Mouse (Mus musculus) adrenal gland, postnatal 25 days (tissue): ENCODE data around the gene Dlec1. TPM values are rescaled to one million over a fixed set of nuclear protein-coding genes. Genes with fewer than 3 reads are reported as not detected.
A peak's percentile ranks its signal among the peaks of the same experiment; 100 is the strongest.

Source experiments
- DNase-seq: peaks from one replicate; pipeline ENCODE4 v3.0.0; 2021; ENCODE audit warnings: mixed read lengths
- long read RNA-seq: library from polyadenylated mRNA; stranded (forward); transcript quantifications from one replicate; pipeline ENCODE4 v2.0.0, GENCODE M21; 2021
- total RNA-seq: library from RNA; stranded (reverse); gene quantifications from 2 replicates; pipeline ENCODE4 v1.2.3, GENCODE M21; 2021

Dlec1 gene
- 1.1 and 3.0 TPM in 2 replicates for total RNA-seq
- long read RNA-seq, partial matches to known transcripts = 0 of 1 reads
- long read RNA-seq, other reads (novel, unspliced or antisense) = 1 of 1 reads

DNA sequence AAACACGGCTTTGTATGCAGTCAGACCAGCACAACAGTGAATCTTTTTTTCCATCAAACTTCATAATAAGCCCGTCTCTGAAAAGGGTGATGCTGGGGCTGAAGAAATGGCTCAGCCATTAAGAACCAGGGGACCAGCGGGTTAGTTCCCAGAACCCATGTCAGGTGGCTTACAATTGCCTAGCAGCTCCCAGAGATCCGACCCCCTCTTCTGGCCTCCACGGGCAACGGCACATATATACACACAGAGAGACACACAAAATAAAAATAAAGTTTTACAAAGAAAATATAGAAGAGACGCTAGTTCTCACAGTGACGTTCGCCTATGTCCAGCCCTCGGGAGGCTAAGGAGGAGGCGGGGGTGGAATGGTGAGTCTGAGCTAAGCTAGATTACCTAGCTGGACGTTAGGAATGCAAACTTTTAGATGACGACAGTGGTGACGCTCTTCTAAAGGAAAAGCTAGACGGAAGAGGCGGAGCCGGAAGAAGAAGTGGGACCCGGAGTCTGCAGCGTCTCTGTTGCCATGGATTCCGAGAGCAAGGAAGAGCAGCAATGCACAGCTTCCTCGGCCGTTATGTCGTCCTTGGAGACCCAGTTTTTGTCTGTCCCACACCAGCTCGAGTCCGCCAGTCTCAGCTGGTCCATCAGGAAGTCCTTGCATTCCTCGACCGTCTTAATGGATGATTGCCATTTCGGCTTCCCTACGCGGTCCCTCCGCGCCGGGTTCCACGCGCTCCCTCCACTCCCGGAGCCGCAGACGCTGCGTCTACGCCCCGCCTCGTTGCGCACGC lies at the start of gene Dlec1:
TSS of gene Dlec1 (plus strand) at position 487 of the 791 bp plus-strand sequence.
- DNase-seq = peak; percentile 66

DNA sequence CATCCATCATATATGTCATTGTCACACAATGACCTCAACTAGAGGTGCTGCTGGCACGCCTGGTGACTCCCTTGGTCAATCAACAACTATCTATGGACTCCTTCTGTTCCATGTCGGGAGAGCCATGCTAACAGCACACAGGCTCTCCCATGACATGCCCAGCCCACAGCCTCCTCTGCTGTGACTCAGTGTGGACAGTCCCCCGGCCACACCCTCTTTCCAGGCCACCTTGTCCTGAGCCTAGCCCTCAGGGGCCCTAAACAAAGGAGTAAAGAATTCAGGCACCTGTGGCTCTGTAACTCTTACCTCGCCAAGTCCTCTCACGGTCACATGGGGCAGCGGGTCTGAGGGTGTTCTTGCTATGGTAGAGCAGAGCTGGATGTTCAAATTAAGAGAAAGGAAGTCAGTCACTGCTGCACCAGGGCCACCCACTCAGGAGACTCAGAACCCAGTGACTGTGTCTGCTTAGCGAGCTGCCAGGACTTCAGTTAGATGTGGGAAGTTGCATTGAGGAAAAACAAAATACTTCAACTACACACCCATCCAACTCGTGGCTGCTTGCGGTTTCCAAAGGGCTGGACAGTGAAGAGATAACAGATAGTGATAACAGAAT lies 48.2 kb upstream of the Dlec1 start:
- DNase-seq = no peak

DNA sequence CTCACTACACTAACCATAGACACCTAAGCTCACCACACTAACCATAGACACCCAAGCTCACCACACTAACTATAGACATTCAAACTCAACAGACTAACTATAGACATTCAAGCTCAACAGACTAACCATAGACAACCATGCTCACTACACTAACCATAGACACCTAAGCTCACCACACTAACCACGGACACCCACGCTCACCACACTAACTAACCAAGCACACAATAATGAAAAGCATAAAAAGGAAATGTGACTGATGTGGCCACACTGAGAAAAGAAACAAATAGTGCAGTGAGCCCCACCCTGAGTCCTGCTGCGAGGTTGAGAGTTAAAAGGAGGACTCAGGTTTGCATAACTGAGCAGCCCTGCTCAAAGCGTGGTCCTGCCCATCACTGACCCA lies 46.9 kb upstream of the Dlec1 start:
- no peak for DNase-seq

DNA sequence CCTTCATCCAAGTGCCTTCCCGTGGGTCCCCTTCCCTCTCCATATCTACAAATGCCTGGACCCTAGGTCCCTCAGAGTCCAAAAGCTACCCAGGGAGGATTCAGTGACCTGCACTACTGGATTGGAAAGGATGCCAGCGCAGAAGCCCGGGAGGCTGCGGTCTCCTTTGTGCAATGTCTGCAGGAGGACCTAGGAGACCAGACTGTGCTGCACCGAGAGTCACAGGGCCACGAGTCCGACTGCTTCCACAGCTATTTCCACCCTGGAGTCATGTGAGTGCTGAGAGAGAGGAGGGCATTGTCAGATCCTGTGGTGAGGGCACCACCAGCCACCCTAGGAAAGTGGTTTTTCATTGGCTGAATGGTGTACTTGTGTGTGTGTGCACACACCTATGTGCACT lies 44.0 kb upstream of the Dlec1 start:
- no peak for DNase-seq

DNA sequence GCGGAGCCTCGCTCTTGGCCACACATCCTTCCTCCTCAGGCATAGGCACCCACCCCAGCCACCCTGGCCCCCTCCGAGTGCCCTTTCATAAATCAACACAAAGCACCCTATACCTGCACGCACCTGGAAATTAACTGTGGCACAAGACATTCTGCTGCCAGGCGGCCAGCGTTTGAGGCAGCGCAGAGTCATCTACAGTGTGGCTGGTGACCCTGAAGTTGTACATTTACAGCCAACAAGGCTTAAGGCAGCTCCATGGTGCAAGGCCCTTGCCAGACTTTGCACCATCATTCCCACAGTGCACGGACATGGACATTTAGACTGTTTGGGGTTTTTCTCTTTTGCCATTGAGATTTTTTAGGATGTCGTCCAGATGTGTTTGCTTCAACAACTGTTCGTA lies 41.6 kb upstream of the Dlec1 start:
- no peak for DNase-seq

DNA sequence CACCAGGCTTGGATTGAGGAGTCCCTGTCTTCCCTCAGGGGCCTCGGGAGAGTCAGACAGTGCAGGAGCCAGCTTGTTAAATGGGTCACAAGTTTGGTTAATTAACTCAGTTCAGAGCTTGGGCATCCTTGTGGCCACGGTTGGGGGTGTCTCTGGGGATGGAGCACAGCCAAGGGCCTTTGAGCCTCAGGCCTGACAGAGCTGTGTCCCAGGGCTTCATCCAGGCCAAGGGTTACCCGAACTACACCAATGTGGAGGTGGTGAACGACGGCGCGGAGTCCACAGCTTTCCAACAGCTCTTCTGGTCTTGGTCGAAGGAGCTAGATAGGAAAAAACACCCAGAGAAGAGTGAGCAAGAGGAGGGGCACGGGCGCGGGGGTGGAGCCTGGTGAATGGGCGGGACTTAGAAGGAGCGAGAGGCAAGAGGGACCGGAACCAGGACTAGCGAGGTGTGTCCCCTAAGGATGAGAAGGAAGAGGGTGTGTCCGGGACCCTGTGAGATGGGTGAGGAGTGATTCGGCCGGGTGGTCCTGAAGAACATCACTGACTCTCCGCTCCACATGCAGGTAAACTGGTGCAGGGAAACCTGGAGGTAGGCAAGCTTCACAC lies 39.1 kb upstream of the Dlec1 start:
- no peak for DNase-seq

DNA sequence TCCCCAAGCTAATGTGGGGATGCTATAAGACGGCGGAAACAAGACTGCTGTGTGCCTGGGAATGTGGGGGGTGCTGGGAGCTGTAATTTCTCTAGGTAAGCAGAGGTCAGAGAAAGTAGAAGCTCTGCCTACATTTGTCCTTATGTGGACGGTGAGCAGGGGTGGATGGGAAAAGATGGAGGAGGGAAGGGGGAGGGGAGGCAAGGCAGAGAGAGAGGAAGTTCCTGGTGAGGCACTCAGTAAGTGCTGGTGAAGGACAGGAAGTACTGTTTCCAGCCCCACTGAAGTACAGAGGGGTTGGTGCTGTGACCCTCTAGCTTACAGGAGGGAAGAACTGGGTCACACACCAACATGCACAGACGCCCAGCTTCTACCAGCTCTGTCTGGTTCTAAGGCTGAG lies 38.0 kb upstream of the Dlec1 start:
- no peak for DNase-seq

DNA sequence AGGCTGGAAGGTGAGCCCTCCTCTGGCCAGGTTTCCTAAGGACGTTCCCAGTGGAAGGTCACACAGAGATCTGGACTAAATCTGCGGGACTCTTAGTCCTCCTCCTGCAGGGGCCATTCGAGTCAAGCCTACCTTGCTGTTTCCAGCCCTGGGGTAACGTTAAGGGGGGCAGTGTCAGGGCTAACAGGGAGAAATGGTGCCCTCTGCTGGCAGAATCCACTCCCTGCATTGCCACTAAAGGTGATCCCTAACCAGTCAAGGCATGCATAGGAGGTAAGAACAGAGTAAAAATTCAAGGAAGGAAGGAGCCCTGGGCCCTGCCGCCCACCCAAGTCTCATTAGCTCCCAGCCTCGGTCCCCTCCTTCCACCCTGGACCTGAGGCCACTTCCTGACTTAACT lies 34.7 kb upstream of the Dlec1 start:
- peak; percentile 75 for DNase-seq

DNA sequence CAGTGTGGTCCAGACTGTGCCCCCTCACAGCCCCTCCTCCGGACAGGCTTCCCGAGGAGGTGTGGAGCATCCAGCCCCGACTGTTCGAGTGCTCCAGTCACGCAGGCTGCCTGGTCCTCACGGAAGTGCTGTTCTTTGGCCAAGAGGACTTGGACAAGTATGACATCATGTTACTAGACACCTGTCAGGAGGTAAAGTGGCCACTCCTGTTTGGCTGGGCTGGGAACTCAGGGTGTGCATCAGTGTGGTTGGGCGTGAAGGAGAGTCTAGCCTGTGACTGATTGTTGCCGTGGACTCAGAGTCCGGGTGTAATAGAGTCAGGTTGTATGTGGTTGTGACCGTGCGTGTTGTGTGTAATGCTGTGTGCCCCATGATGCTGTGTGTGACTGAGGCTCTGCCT lies 34.0 kb upstream of the Dlec1 start:
- no peak for DNase-seq

DNA sequence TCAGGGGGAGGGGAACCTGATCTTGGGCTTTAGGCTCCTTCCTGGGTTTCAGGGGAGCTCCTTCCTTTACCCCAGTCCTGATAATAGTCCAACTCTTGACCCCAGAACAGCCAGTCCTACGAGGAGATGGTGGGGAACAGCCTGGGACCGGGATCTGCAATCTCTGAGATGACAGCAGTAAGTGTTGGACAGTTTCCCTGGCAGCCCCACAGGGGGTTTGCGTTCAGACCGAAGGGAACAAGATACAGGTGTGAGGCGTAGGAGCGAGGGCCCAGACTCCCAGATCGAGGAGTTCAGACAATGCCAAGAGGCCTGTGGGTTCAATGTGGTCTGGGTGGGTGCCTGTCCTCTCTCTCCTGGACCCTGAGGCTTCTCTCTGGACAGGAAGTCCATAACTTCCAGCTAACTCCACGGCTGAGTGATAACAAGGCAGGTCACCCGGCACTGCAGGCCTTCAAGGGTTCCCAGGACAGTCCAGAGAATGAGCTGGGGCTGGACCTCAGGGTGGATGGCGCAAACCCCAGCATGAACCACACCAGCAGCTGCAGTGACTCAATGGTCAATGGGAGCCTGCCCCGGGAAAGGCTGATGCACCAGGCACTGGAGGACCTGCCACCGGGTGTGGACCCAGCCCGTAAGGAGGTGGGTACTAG lies 32.0 kb upstream of the Dlec1 start:
- no peak for DNase-seq

DNA sequence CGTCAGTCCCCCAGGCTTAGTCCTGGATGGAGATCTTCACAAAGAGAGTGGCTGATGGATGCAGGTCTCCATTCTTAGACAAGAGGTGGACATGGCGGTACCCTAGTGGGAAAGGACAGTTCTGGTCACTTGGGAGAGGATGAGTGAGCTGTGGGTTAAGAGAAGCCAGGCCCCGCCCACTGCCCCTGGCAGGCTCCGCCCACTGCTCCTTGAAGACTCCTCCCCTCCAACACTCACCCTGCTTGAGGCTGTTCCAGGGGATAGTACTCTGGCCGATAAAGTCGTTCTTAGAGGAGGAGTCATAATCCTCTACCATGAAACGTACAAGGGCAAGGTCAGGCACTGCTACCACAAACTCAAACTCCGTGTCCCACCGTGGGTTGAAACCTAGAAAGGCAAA lies 30.5 kb upstream of the Dlec1 start:
- no peak for DNase-seq

DNA sequence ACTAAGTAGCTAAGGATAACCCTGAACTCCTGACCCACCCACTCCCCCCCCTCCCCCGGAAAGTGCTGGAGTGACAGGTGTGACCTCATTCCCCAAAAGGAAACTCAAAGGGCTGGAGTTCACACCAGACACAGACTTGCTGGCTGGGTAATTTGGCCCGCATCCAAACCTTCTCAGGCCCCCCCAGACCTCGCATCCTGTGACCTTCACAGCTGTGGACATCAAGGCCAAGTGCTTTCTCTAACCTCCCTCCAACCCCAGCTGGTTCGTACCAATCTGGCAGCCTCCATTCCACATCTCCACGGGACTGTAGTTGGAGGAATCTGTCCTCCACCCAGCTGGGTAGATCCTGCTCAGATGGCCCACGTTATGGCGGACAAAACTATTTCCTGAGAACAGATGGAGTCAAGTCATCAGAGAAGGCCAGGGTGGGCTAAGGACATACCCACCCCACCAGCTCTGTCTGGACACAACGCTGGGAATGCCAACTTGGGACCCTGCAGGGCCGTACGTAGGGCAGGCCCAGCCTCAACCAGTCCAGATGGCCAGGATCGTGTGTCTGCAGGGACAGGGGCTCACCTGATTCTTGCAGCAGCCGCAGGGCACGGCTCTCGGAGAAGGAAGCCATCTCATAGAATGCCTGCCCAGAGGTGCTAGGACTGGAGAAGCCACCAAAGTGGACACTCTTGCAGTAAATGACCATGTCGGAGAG lies 28.9 kb upstream of the Dlec1 start:
- DNase-seq = peak; percentile 33

DNA sequence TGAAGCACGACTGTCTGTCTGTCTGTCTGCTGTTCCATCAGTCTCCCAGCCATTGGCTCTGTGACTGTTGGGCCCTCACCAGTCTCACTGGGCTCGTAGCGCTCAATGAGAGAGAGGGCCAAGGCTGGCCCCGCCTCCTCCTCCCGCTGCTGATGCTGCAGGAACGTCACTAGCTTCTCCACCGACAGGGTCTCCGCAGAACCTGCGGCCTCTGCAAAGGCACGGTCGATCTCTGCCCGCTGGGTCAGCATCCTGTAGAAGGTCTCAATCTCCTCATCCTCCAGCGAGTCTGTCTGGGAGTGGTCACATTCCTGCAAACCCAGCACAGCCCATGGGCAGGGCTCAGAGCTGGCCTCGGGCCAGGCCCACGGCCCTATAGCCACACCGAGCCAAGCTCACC lies 26.6 kb upstream of the Dlec1 start:
- DNase-seq = no peak

DNA sequence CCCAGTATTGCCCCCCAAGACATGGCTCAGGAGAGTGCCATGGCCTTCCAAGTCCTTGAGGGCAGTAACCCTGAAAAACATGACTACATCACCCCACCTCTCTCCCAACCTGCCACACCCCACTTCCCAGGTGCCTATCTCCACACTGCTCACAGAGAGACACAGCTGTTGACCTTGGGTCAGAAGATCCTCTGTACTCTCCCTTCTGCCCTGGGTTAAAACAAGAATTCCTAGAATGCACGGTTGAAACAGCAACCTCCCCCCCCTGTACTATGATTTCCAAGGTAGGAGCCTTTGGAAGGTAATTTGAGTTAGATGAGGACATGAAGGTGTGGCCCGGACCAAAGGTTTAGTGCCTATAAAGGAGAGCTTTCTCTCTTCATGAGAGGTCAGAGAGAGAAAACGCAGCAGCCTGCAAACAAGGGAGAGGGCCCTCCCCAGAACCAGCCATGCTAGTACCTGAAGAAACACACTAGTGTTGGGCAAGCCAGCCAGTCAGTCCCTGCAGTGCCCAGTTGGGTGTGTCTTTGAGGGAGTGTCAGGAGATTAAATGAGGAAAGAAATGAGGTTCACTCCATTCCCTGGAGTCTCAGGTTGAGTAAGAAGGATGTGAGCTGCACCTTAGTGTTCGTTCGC lies 22.1 kb upstream of the Dlec1 start:
- no peak for DNase-seq

DNA sequence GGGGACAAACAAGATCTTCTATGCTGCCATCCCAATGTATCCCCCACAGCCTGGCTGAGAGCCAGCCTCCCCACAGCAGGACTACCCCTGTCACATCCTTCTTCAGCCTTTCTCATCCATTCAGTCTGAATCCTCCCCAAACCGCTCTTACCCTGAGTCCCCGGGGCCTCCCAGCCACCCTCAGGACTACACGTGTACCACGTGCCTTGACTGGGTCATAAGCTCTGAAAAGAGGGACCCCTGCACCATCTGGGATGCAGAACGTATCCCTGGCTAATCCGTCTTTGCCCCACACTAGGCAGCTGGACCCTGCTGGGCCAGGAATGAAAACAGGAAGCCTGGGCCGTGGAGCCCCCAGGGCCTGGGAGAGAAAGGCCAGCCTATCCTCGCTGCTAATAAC lies 20.2 kb upstream of the Dlec1 start:
- no peak for DNase-seq

DNA sequence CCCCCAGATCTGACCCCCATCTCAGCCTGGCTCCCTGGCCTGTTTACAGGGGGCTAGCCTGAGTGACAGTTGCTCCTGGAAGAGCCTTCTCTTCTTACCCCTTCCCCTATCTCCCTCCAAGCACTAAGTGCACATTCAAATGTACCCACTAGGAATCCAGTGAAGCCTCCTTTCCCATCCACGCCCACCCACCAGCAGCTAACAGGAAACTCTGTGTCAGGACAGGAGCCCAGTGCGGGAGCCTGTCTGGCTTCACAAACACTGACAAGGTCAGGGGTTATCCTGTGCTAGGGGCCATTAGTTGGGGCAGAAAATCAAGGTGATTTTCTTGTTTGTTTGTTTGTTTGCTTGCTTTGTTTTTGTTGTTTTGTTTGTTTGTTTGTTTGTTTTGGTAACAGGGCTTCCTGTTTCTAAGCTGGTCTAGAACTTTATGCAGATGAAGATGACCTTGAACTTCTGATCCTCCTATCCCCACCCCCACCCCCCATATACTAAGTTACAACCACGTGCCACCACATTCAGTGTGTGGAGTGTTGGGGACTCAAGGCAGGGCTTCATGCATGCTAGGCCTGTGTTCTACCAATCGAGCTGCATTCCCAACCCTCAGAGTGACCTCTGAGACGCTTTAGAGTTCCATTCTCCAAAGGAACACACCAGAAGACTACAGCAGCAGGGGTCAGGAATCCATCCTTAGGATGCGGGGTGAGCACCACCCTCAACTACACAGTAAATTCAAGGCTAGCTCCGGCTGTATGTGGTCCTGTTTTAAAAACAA lies 19.4 kb upstream of the Dlec1 start:
- DNase-seq = no peak

DNA sequence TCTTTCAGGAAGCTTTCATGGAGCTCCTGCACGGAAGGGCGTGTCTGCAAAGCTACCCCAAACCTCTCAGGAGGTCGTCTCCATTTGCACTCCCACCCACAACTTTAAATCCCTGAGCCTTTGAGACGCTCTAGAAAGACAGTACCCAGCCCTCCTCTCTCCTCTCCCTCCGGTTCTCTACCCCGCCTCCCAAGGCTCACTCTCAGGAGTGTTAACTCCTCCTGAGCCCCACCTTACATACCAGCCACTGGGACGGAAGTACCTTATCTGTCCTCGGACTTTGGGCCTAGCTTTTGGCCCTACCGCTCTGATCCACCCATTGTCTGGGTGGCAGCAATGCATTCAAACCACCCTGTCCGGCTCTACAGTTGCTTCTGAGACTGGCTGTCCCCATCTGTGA lies 18.3 kb upstream of the Dlec1 start:
- DNase-seq = no peak

DNA sequence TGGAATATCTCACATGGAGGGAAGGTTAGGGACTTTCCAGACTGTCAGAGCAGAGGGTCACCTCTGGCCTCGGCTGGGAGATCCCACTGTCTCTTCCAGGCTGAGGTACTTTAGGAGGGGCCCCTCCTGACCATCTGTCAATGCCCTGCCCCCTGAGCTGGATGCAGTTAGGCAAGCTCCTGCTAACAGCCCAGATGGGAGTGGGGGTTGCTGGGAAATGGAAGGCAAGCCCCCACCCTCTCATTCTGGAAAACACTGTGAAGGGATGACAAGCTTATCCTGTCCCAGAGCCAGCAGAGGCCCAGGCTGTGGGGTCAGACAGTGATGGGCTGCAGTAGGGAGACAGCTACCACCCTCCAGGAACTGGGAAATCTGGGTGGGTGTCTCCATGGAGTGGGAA lies 15.8 kb upstream of the Dlec1 start:
- DNase-seq = no peak

DNA sequence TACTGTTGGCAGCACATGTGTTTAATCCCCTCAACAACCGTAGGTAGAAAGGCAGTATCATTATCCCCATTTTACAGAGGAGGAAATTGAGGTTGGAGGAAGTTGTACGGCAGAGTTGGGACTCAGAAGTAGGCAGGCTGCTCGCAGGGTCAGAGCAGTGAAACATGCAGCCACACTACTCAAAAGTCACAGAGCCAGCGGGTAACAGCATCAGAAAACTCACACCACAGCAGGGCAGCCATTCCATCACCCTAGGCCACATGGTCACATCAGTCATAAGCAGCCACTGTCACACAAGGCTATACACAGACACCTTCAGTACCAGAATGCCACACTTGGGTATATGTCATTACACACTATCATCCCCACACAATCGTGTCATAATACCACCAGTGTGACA lies 15.0 kb upstream of the Dlec1 start:
- no peak for DNase-seq

DNA sequence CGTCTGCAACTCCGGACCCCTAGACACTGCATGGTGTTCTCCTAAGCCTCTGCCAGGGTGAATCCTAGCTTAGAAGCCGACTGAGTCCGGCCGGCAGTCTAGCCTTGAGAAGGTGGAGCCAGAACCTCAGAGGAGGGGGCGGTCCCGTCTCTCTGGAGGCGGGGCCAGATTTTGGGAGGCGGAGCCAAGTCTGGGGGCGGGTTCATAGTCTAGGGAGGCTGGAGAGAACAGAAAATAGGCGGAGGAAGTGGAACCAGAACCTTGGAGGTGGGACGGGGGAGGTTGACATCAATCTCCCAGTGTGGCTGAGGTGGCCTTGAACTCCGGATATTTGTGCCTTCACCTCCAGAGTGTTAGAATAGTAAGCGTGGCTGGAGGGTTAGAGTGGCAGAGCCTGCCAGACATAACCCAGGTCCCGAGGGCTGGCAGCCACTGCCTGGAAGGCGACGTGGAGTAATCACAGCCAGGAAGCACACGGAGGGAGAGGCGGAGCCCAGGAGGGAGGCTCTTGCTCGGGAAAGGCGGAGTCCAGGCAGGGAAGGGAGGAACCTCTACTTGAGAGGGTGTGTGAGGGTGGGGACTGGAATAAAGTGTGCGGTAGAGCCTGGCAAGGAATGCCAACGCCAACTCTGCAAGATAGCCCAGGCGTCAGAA lies 14.0 kb upstream of the Dlec1 start:
- DNase-seq = peak; percentile 93

DNA sequence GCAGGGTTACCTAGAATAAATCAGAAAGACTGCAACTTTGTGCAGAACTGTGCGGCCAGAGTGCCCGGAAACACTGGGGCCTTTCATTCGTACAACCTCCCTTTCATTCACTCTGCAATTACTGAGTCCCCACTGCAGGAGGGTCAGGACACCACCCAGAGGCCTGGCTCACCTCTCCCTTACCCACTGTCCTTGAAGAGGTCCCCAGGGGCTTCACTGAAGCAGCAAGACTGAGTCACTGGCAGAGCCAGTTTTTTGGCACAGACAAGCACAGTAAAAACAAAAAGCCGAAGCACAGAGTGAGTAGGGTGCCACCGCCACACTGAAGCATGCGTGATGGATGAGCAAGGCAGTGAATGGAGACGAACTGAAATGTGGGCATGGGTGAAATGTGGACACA lies 12.8 kb upstream of the Dlec1 start:
- peak; percentile 34 for DNase-seq
